Mouse (Mus musculus): ENCODE data around the gene Gm20388.

DNA sequence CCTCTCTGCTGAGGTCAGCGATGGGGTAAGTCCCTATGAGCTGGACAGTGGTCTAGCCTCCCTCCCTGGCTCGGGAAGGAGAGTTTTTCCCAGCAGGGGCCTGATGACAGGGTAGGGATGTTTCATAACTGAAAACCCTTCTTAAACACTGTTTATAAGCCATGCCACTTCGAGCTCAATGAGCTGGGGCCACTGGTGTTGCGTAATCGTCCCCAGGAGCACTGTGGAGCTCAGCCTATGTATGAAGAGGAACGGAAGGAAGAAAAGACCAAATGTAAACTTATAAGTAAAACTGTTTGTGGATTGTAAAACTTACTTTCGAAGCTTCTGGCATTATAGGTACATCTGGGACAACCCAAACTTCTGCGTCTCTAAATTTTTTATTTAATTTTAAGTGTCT, 4291.1 kb downstream of the Gm20388 start:
- TF ChIP-seq CTCF (IDR thresholded peaks at IDR 0.05; ENCODE audit: low read depth) (no peak), EP300 (IDR thresholded peaks at IDR 0.05; ENCODE audit: low read depth) (no peak)
